Mouse (Mus musculus) neutrophil, adult 83 days (primary cell): ENCODE data around the gene Mettl6. TPM values are rescaled to one million over a fixed set of nuclear protein-coding genes. Genes with fewer than 3 reads are reported as not detected.

Experiments used
- total RNA-seq, 2 experiments: library from RNA; stranded (reverse); gene quantifications; one replicate each; pipeline ENCODE4 v1.2.4; 2023

Gene Mettl6
- 10 to 100 TPM; 36.1 to 42.0 TPM for total RNA-seq

GRCm38 (mm10) chr14:31494975-31495455 is at the start of gene Mettl6:
TSS of gene Mettl6 (minus strand) at chr14:31495040.

GRCm38 (mm10) chr14:31494349-31494974 is 378 bp downstream of the Mettl6 start, which contains the start of gene Eaf1:
TSS of gene Eaf1 (plus strand) at chr14:31494399.

GRCm38 (mm10) chr14:31435930-31436693 is 58.7 kb downstream of the Mettl6 start, which contains the start of gene Sh3bp5:
TSS of gene Sh3bp5 (minus strand) at chr14:31436078.

Other genes starting within 250 kb of the Mettl6 start
- 1 to 10 TPM; 6.6 to 7.2 TPM for gene Phf7, start 243.7 kb downstream of the Mettl6 start, total RNA-seq
- gene Bap1, start 243.6 kb downstream of the Mettl6 start, total RNA-seq: 10 to 100 TPM; 40.0 to 46.7 TPM
- under 1 TPM in 1 of 2 experiments, not detected in 1; 0.02 TPM for gene Dnah1, start 171.1 kb downstream of the Mettl6 start, total RNA-seq
- gene Capn7, start 158.4 kb downstream of the Mettl6 start, total RNA-seq: 10 to 100 TPM; 23.1 to 23.2 TPM
- 10 to 100 TPM; 84.9 to 88.2 TPM for gene Sh3bp5, start 59.0 kb downstream of the Mettl6 start, total RNA-seq
- 10 to 100 TPM; 24.2 to 27.3 TPM for gene Eaf1, start 641 bp downstream of the Mettl6 start, total RNA-seq
- under 1 TPM in 1 of 2 experiments, not detected in 1; 0.39 TPM for gene Colq, start 96.3 kb upstream of the Mettl6 start, total RNA-seq
- under 1 TPM; 0.53 to 0.61 TPM for gene Gm49387, start 145.8 kb upstream of the Mettl6 start, total RNA-seq
- gene Btd, start 146.0 kb upstream of the Mettl6 start, total RNA-seq: 1 to 10 TPM; 6.8 to 8.5 TPM
- gene Hacl1, start 146.2 kb upstream of the Mettl6 start, total RNA-seq: 1 to 10 TPM; 7.7 to 9.4 TPM